Mouse (Mus musculus): ENCODE measurements around the gene Oip5. TPM values are rescaled to one million over a fixed set of nuclear protein-coding genes. Genes with fewer than 3 reads are reported as not detected.
"Not testable (repeated sequence)": the region's sequence is repeated elsewhere in the genome, so short reads cannot be mapped to it uniquely, and the experiment has no call there.

Gene Oip5
- polyA plus RNA-seq, 1 experiment from 2014 or later, result 47.5 TPM

- H3K27ac ChIP-seq, result no peak overlapping the region
- H3K4me3 ChIP-seq, result no peak overlapping the region
- H3K36me3 ChIP-seq (replicated peaks), result peaks cover 96% of the 10 kb centered on the region
- 87% methylated on average over 1 of the region's 1 CpGs for WGBS
- no peaks in the 10 kb centered on the region for H3K9me3 ChIP-seq
- H3K27me3 ChIP-seq (ENCODE audit: poor library complexity, severe bottlenecking), result no peaks in the 10 kb centered on the region
- DNase-seq (ENCODE audit: extremely low spot score, low spot score), result no peak
- H3K4me1 ChIP-seq, result no peaks in the 10 kb centered on the region
Observed at GRCm38 (mm10) chr2:119602488-119602887, 15.8 kb downstream of the Oip5 start.

GRCm38 (mm10) chr2:119601575-119601974, 16.7 kb downstream of the Oip5 start:
- not testable (repeated sequence) for DNase-seq (ENCODE audit: extremely low spot score, low spot score); H3K9me3 ChIP-seq; H3K27me3 ChIP-seq (ENCODE audit: poor library complexity, severe bottlenecking); H3K4me1 ChIP-seq; H3K4me3 ChIP-seq; H3K27ac ChIP-seq
- H3K36me3 ChIP-seq (replicated peaks), result peaks cover 96% of the 10 kb centered on the region
- WGBS, result 83% methylated on average over 3 of the region's 3 CpGs

GRCm38 (mm10) chr2:119601027-119601426, 17.2 kb downstream of the Oip5 start:
- Histone ChIP-seq H3K27ac (no peak overlapping the region), H3K4me1 (peaks cover under 1% of the 10 kb centered on the region; the same call in 1 of the 2 replicates), H3K27me3 (ENCODE audit: poor library complexity, severe bottlenecking) (no peaks in the 10 kb centered on the region), H3K36me3 (replicated peaks) (peaks cover 96% of the 10 kb centered on the region), H3K4me3 (no peak overlapping the region), H3K9me3 (no peaks in the 10 kb centered on the region)
- 90% methylated on average over 4 of the region's 4 CpGs for WGBS
- DNase-seq (ENCODE audit: extremely low spot score, low spot score), result no peak

- Histone ChIP-seq H3K27ac (no peak overlapping the region), H3K4me3 (no peak overlapping the region), H3K27me3 (ENCODE audit: poor library complexity, severe bottlenecking) (no peaks in the 10 kb centered on the region), H3K9me3 (no peaks in the 10 kb centered on the region), H3K36me3 (replicated peaks) (peaks cover 60% of the 10 kb centered on the region), H3K4me1 (peaks cover 15% of the 10 kb centered on the region)
- 96% methylated on average over 8 of the region's 8 CpGs for WGBS
- no peak for DNase-seq (ENCODE audit: extremely low spot score, low spot score)
Observed at GRCm38 (mm10) chr2:119596781-119597330, 21.4 kb downstream of the Oip5 start.

- no peaks in the 10 kb centered on the region for H3K27me3 ChIP-seq (ENCODE audit: poor library complexity, severe bottlenecking)
- no peaks in the 10 kb centered on the region for H3K9me3 ChIP-seq
- no peak for DNase-seq (ENCODE audit: extremely low spot score, low spot score)
- WGBS, result 76% methylated on average over 4 of the region's 4 CpGs
- H3K4me1 ChIP-seq, result peaks cover 15% of the 10 kb centered on the region
- peak overlapping the region; percentile 97 for H3K27ac ChIP-seq
- H3K36me3 ChIP-seq (replicated peaks), result peaks cover 50% of the 10 kb centered on the region
- peak overlapping the region; percentile 67 for H3K4me3 ChIP-seq
Observed at GRCm38 (mm10) chr2:119595308-119595707, 23.0 kb downstream of the Oip5 start.

- Histone ChIP-seq H3K4me3 (peak overlapping the region; percentile 67), H3K4me1 (peaks cover 15% of the 10 kb centered on the region), H3K36me3 (replicated peaks) (peaks cover 41% of the 10 kb centered on the region), H3K27ac (peak overlapping the region; percentile 97), H3K27me3 (ENCODE audit: poor library complexity, severe bottlenecking) (no peaks in the 10 kb centered on the region), H3K9me3 (no peaks in the 10 kb centered on the region)
- DNase-seq (ENCODE audit: extremely low spot score, low spot score), result peak; percentile 94
- under 1% methylated on average over 61 of the region's 61 CpGs for WGBS
Observed at GRCm38 (mm10) chr2:119594113-119594981, 23.9 kb downstream of the Oip5 start.

GRCm38 (mm10) chr2:119593765-119594112, 24.5 kb downstream of the Oip5 start:
- peak; percentile 16 for DNase-seq (ENCODE audit: extremely low spot score, low spot score)

GRCm38 (mm10) chr2:119591247-119591646, 27.0 kb downstream of the Oip5 start:
- Histone ChIP-seq H3K4me1 (peaks cover 15% of the 10 kb centered on the region), H3K27ac (no peak overlapping the region), H3K36me3 (replicated peaks) (peaks cover 11% of the 10 kb centered on the region), H3K27me3 (ENCODE audit: poor library complexity, severe bottlenecking) (no peaks in the 10 kb centered on the region), H3K4me3 (no peak overlapping the region), H3K9me3 (no peaks in the 10 kb centered on the region)
- 91% methylated on average over 3 of the region's 3 CpGs for WGBS
- DNase-seq (ENCODE audit: extremely low spot score, low spot score), result no peak

More at GRCm38 (mm10) chr2:119593765-119594112, 24.5 kb downstream of the Oip5 start:
- Histone ChIP-seq H3K9me3 (no peaks in the 10 kb centered on the region), H3K4me1 (peaks cover 15% of the 10 kb centered on the region), H3K4me3 (peak overlapping the region; percentile 67), H3K27me3 (ENCODE audit: poor library complexity, severe bottlenecking) (no peaks in the 10 kb centered on the region), H3K36me3 (replicated peaks) (peaks cover 35% of the 10 kb centered on the region), H3K27ac (peak overlapping the region; percentile 97)
- 14% methylated on average over 7 of the region's 7 CpGs for WGBS

GRCm38 (mm10) chr2:119587383-119587782, 30.9 kb downstream of the Oip5 start:
- WGBS, result 16% methylated on average over 4 of the region's 4 CpGs
- Histone ChIP-seq H3K4me3 (no peak overlapping the region), H3K27me3 (ENCODE audit: poor library complexity, severe bottlenecking) (no peaks in the 10 kb centered on the region), H3K27ac (no peak overlapping the region), H3K36me3 (replicated peaks) (peaks cover 10% of the 10 kb centered on the region), H3K4me1 (no peaks in the 10 kb centered on the region), H3K9me3 (no peaks in the 10 kb centered on the region)
- DNase-seq (ENCODE audit: extremely low spot score, low spot score), result peak; percentile 50

- Histone ChIP-seq H3K4me3 (no peak overlapping the region), H3K9me3 (no peaks in the 10 kb centered on the region), H3K4me1 (no peaks in the 10 kb centered on the region), H3K36me3 (replicated peaks) (peaks cover 3% of the 10 kb centered on the region; the same call in 1 of the 2 replicates), H3K27me3 (ENCODE audit: poor library complexity, severe bottlenecking) (no peaks in the 10 kb centered on the region), H3K27ac (no peak overlapping the region)
- DNase-seq (ENCODE audit: extremely low spot score, low spot score), result no peak
- whole genome bisulfite sequencing, result 91% methylated on average over 8 of the region's 8 CpGs
Observed at GRCm38 (mm10) chr2:119584282-119584681, 34.0 kb downstream of the Oip5 start.

GRCm38 (mm10) chr2:119583439-119583838, 34.8 kb downstream of the Oip5 start:
- Histone ChIP-seq H3K27me3 (ENCODE audit: poor library complexity, severe bottlenecking) (no peaks in the 10 kb centered on the region), H3K4me1 (no peaks in the 10 kb centered on the region), H3K4me3 (no peak overlapping the region), H3K36me3 (replicated peaks) (peaks cover 3% of the 10 kb centered on the region; the same call in 1 of the 2 replicates), H3K27ac (no peak overlapping the region), H3K9me3 (no peaks in the 10 kb centered on the region)
- 72% methylated on average over 2 of the region's 2 CpGs for WGBS
- DNase-seq (ENCODE audit: extremely low spot score, low spot score), result no peak

GRCm38 (mm10) chr2:119581571-119581970, 36.7 kb downstream of the Oip5 start:
- no peak overlapping the region for H3K4me3 ChIP-seq
- H3K36me3 ChIP-seq (replicated peaks), result peaks cover 3% of the 10 kb centered on the region; the same call in 1 of the 2 replicates
- 94% methylated on average over 3 of the region's 3 CpGs for WGBS
- H3K4me1 ChIP-seq, result no peaks in the 10 kb centered on the region
- no peak for DNase-seq (ENCODE audit: extremely low spot score, low spot score)
- H3K27me3 ChIP-seq (ENCODE audit: poor library complexity, severe bottlenecking), result no peaks in the 10 kb centered on the region
- H3K27ac ChIP-seq, result no peak overlapping the region
- no peaks in the 10 kb centered on the region for H3K9me3 ChIP-seq

GRCm38 (mm10) chr2:119572471-119572870, 45.8 kb downstream of the Oip5 start:
- Histone ChIP-seq H3K4me1 (no peaks in the 10 kb centered on the region), H3K27ac (no peak overlapping the region), H3K9me3 (no peaks in the 10 kb centered on the region), H3K27me3 (ENCODE audit: poor library complexity, severe bottlenecking) (no peaks in the 10 kb centered on the region), H3K4me3 (no peak overlapping the region), H3K36me3 (replicated peaks) (peaks cover 27% of the 10 kb centered on the region)
- WGBS, result 94% methylated on average over 1 of the region's 1 CpGs
- no peak for DNase-seq (ENCODE audit: extremely low spot score, low spot score)

Data from forebrain, embryonic 10.5 days (tissue).